Mouse (Mus musculus): ENCODE results near the gene Stx3.

Gene Stx3

DNA sequence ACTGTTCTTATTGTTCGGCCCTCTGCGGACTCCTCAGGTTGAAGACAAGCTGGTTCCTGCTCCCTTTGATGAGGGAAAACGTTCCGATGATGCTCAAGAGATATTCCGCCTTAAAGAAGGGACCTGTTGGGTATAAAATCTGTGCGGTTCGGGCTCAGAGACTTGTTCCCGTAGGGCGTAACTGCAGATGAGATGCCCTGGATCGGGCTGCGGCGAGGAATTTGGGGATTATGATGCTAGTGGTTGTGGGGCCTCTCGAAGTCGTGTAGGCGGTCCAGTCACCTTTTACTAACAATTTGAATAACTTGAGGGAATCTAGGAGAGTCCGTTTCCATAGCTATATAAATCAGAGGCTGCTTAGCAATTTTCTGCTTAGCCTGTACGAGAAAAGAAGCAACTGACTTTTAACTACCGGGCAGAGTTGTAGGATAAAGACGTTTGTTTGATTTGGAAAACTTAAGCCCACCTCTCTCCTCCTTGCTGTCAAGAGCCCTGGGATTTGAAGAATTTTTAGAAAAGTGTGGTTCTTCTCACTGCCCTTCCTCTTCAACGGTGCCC is at the start of gene Stx3:
Stx3 (minus strand) TSS at position 261 of the 558 bp plus-strand sequence.
- in situ Hi-C loops (cut with MboI, MseI), result loop anchor here in 1 of 2 experiments (10.0 kb wide), 1 partner anchor 676 kb away; no protein-coding TSS in a partner anchor

DNA sequence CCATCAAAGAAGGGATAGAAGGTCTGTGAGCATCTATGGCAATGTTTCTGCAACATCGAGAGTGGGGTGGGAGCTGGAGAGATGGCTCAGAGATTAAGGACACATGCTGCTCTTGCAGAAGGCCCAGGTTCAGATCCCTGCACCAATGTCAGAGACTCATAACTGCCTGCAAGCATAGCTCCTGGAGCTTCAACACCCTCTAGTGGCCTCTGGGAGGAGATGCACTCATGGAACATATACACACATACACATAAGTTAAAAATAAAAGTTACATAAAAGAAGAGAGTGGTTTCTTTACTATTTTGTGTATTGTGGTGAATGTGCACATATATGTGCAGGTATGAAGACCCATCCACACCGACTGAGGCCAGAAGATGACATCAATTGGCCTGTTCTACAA is 48.6 kb upstream of the Stx3 start:
- in situ Hi-C loops (cut with MboI, MseI), result loop anchor here in 1 of 2 experiments (10.0 kb wide), 1 partner anchor 543 kb away; no protein-coding TSS in a partner anchor

GRCm38 (mm10) chr19:11860966-11861365 is 41.8 kb upstream of the Stx3 start, which contains the start of gene Olfr1418:
TSS of gene Olfr1418 (minus strand) at chr19:11861066.
- in situ Hi-C loops (cut with MboI, MseI), result loop anchor here in 1 of 2 experiments (10.0 kb wide), 1 partner anchor 536 kb away; no protein-coding TSS in a partner anchor

- in situ Hi-C loops (cut with MboI, MseI), result no loop called here
These were observed 37.3 kb upstream of the Stx3 start for GRCm38 (mm10) chr19:11856506-11856905.

- in situ Hi-C loops (cut with MboI, MseI), result no loop called here
These were observed 35.6 kb upstream of the Stx3 start for GRCm38 (mm10) chr19:11854821-11855220.

GRCm38 (mm10) chr19:11852652-11853051 is 33.4 kb upstream of the Stx3 start:
- in situ Hi-C loops (cut with MboI, MseI), result no loop called here

DNA sequence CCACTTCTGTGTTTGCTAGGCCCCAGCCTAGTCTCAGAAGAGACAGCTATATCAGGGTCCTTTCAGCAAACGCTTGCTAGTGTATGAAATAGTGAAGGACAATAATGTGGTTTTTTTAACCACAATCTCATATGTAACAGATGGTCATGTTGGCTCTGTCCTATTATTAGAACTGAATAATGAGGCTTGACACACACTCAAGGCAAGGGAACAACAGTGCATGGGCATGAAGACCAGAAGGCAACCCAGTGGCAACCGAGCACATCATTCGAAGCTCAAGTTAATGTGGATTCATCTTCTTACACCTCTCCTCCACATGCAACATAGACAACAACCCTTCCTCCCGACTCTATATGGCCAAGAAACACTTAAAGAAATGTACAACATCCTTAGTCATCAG is 27.1 kb upstream of the Stx3 start:
- in situ Hi-C loops (cut with MboI, MseI), result no loop called here

DNA sequence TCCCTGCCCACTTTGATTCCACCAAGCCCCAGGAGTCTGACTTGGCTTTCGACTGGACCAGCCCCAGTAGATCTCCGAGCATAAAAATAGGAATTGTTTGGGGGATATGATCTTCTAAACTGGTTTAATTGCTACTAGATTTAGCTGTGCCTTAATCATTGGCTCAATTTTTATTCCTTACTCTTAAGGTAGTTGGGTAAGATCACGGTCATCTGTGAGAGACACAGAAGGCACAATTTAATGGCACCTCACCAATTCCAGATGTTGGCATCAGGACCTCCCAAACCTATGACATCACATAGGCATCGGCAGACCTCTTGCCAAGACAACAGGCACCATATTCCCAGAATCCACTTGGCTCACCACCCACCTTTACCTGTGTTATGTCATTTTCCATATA is 19.9 kb upstream of the Stx3 start, which contains the start of gene Olfr1417:
Olfr1417 (minus strand) TSS at position 101 of the 400 bp plus-strand sequence.
- in situ Hi-C loops (cut with MboI, MseI), result no loop called here

- in situ Hi-C loops (cut with MboI, MseI), result no loop called here
These were observed 4.3 kb upstream of the Stx3 start for GRCm38 (mm10) chr19:11823346-11824065.

DNA sequence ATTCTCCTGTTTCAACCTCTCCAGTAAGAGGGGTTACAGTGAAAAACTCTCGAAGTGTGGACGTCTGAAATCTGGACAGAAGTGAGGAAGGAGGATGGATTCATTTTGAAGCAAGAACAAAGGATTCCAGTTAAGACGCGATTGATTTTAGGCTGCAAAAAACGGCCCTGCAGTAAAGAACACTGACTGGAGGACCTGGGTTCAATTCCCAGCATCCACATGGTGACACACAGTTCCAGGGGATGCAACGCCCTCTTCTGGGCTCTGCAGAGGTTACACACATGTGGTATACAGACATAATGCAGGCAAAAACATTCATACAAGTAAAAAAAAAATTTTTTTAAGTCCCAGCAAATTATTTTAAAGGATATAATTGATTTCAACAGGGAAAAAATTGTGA is 1.0 kb upstream of the Stx3 start:
- in situ Hi-C loops (cut with MboI, MseI), result no loop called here

DNA sequence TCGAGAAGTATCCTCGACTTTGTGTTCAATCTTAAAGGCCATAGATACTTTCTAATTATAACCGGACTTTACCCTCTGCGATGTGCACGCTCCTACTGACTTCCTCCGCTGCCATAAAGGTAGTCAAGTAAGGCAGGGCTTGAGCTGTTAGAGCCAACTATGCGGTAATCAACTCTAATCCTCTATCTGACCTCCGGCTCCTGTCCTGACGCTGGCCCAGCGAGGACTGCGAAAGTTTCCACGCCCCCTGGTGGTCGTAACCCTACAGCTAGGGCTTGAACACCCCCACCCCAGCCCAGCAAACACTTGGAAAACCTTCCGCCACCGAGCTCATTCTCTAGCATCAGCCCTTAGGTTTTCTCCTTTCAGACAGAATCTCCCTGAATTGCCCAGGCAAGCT is 597 bp upstream of the Stx3 start:
- in situ Hi-C loops (cut with MboI, MseI), result loop anchor here in 1 of 2 experiments (10.0 kb wide), 1 partner anchor 675 kb away; no protein-coding TSS in a partner anchor

- in situ Hi-C loops (cut with MboI, MseI), result loop anchor here in 1 of 2 experiments (10.0 kb wide), 1 partner anchor 676 kb away; no protein-coding TSS in a partner anchor
These were observed 732 bp downstream of the Stx3 start for GRCm38 (mm10) chr19:11818199-11819142.

DNA sequence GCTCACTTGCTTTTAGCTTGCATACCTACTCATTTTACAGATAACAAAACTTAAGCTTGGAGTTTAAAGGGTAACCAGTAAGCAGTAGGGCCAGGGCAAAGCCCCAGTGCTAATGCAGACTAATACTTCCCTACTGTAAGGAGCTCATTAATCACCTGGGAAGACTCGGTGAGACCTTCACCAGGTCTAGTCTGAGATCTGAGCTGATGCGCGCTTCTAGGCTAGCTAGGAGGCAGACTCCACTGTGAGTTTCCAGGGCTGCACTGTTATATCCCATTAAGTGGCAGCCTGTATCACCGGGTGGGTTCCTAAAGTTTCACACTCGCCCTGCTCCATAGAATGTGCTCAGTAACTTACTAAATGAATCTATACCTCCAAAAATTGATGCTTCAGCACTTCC is 1.6 kb downstream of the Stx3 start:
- in situ Hi-C loops (cut with MboI, MseI), result loop anchor here in 1 of 2 experiments (10.0 kb wide), 1 partner anchor 677 kb away; no protein-coding TSS in a partner anchor

GRCm38 (mm10) chr19:11816706-11817105 is 2.5 kb downstream of the Stx3 start:
- in situ Hi-C loops (cut with MboI, MseI), result loop anchor here in 1 of 2 experiments (10.0 kb wide), 1 partner anchor 678 kb away; no protein-coding TSS in a partner anchor

- in situ Hi-C loops (cut with MboI, MseI), result loop anchor here in 1 of 2 experiments (10.0 kb wide), 1 partner anchor 680 kb away; no protein-coding TSS in a partner anchor
These were observed 4.4 kb downstream of the Stx3 start for GRCm38 (mm10) chr19:11814742-11815333.

- in situ Hi-C loops (cut with MboI, MseI), result loop anchor here in 1 of 2 experiments (10.0 kb wide), 1 partner anchor 681 kb away; no protein-coding TSS in a partner anchor
These were observed 5.6 kb downstream of the Stx3 start for GRCm38 (mm10) chr19:11813649-11814048.

GRCm38 (mm10) chr19:11813136-11813535 is 6.1 kb downstream of the Stx3 start:
- in situ Hi-C loops (cut with MboI, MseI), result loop anchor here in 1 of 2 experiments (10.0 kb wide), 1 partner anchor 682 kb away; no protein-coding TSS in a partner anchor

- in situ Hi-C loops (cut with MboI, MseI), result loop anchor here in 1 of 2 experiments (10.0 kb wide), 1 partner anchor 683 kb away; no protein-coding TSS in a partner anchor
These were observed 7.4 kb downstream of the Stx3 start for GRCm38 (mm10) chr19:11811688-11812365.

DNA sequence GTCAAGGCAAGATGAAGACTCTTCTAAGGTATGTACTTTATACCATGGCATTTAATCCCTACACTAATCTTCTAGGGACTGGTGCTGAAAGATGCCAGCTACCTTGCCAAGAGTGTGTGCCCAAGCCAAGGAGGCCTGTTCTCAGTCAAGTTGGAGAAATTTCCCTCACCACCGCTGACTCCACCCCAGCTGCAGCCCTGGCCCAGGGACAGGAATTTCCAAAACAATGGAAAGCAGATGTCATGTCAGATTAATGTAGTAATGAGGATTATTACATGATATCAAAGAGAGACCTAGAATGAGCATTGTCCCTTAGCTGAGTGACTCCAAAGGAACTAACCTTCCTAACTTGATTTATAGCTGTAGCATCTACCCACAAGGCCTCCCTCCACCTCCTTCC is 8.3 kb downstream of the Stx3 start:
- in situ Hi-C loops (cut with MboI, MseI), result loop anchor here in 1 of 2 experiments (10.0 kb wide), 1 partner anchor 684 kb away; no protein-coding TSS in a partner anchor

Data from T-helper 17 cell (primary cell).